Mouse (Mus musculus) megakaryocyte, embryonic 14.5 days (primary cell): Measurements from ENCODE around the gene Cilp2.

Experiments
- FLI1 ChIP-seq: IDR thresholded peaks from 2 replicates; pipeline ENCODE4 v1.6.1; 2012; ENCODE audit warnings: low read length, inconsistent platforms, mixed read lengths
- GATA1 ChIP-seq: IDR thresholded peaks from 3 replicates; pipeline ENCODE4 v1.6.1; 2012; ENCODE audit warnings: mixed read lengths, low read length, inconsistent platforms, borderline replicate concordance

DNA sequence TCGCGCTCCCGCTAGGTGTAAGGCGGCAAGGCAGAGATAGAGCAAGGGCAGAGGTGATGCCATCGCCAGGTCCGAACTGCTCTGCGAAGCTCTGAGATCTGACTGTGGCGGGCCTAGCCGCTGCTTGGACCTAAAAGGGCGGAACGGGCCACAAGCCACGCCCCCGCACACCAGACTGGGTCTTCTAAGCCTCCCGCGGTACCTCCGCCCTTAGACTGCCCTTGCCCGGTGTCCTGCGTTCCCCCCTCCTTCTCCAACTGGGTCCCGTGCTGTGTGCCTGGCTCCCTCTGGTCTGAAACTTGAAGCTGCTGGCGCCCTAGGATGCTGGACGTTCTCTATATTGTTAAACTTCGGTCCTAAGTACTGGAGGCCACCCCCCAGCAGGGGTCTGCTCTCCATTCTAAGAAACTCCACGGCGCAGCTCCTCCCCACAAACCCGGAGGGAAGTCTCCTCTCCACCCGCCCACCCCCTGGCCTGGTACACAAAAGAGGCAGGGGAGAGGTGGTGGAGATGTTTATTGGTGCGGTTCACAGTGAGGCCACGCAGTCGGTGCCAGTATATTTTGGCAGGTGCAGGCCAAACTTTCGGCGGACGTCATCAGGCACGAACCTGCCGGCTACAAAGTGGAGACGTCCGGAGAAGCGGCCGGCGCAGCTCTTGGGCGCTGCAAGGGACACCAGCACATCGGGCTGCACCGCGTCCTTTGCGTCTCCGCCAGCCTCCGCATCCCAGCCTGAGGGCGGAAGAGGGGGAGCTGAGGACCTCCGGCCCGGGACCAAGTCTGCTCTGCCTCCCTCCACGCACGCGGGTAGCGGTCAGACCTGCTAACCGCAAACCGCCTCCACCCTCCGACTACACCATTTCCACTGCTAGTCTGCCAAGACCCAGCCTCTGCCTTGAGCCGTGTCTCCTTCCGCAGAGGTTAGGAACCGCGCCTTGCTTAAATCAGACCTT, at the start of gene Cilp2:
- TF ChIP-seq GATA1, result no peak
- no peak for TF ChIP-seq FLI1
